Mouse (Mus musculus) layer of hippocampus, postnatal 36 days (tissue): ENCODE data around the gene Pigl. TPM values are rescaled to one million over a fixed set of nuclear protein-coding genes. Genes with fewer than 3 reads are reported as not detected.
"Not testable (repeated sequence)": the region's sequence is repeated elsewhere in the genome, so short reads cannot be mapped to it uniquely, and the experiment has no call there.

Source experiments
- DNase-seq, 2 experiments: peaks; one replicate each; pipeline ENCODE4 v3.0.0; 2022
- total RNA-seq, 2 experiments: library from RNA; stranded (reverse); gene quantifications; 2 replicates each; pipeline ENCODE4 v1.2.3; 2021

Pigl gene
- total RNA-seq, 2 experiments from 2014 or later = 6.4 to 8.4 TPM

- DNase-seq = no peak
These were observed 12.2 kb downstream of the Pigl start for GRCm38 (mm10) chr11:62470451-62470850.

GRCm38 (mm10) chr11:62473516-62473915 lies 15.3 kb downstream of the Pigl start:
- DNase-seq = no peak

GRCm38 (mm10) chr11:62476156-62476555 lies 17.9 kb downstream of the Pigl start:
- DNase-seq = no peak

- no peak for DNase-seq
These were observed 20.7 kb downstream of the Pigl start for GRCm38 (mm10) chr11:62478931-62479330.

GRCm38 (mm10) chr11:62479581-62479980 lies 21.3 kb downstream of the Pigl start:
- no peak for DNase-seq

- DNase-seq = no peak
These were observed 28.7 kb downstream of the Pigl start for GRCm38 (mm10) chr11:62486949-62487348.

GRCm38 (mm10) chr11:62487540-62488350 lies 29.5 kb downstream of the Pigl start:
- no peak for DNase-seq

- no peak for DNase-seq
These were observed 35.4 kb downstream of the Pigl start for GRCm38 (mm10) chr11:62493701-62494100.

GRCm38 (mm10) chr11:62494754-62495275 lies 36.6 kb downstream of the Pigl start:
- peak in 1 of 2 experiments; percentile 20 for DNase-seq

GRCm38 (mm10) chr11:62495276-62495801 lies 37.1 kb downstream of the Pigl start:
- DNase-seq = peak in 1 of 2 experiments; percentile 6

- DNase-seq = no peak
These were observed 38.0 kb downstream of the Pigl start for GRCm38 (mm10) chr11:62496151-62496715.

- no peak for DNase-seq
These were observed 38.9 kb downstream of the Pigl start for GRCm38 (mm10) chr11:62497181-62497580.

- no peak for DNase-seq
These were observed 40.5 kb downstream of the Pigl start for GRCm38 (mm10) chr11:62498802-62499201.

- no peak for DNase-seq
These were observed 42.3 kb downstream of the Pigl start for GRCm38 (mm10) chr11:62500529-62500928.

- no peak for DNase-seq
These were observed 49.4 kb downstream of the Pigl start for GRCm38 (mm10) chr11:62507683-62508082.

- DNase-seq = not testable (repeated sequence)
These were observed 50.1 kb downstream of the Pigl start for GRCm38 (mm10) chr11:62508365-62508764.

GRCm38 (mm10) chr11:62508816-62509215 lies 50.6 kb downstream of the Pigl start:
- not testable (repeated sequence) for DNase-seq

GRCm38 (mm10) chr11:62509571-62509970 lies 51.3 kb downstream of the Pigl start:
- DNase-seq = no peak

GRCm38 (mm10) chr11:62510956-62511355 lies 52.7 kb downstream of the Pigl start:
- DNase-seq = no peak

- DNase-seq = no peak
These were observed 53.4 kb downstream of the Pigl start for GRCm38 (mm10) chr11:62511444-62512202.

GRCm38 (mm10) chr11:62512529-62513080 lies 54.3 kb downstream of the Pigl start:
- DNase-seq = no peak

GRCm38 (mm10) chr11:62513311-62513710 lies 55.1 kb downstream of the Pigl start:
- DNase-seq = no peak
